Mouse (Mus musculus) c-Kit-positive CD71-negative TER-119-negative erythroid progenitor cells, embryonic 14.5 days (primary cell): Measurements from ENCODE around the gene Bcas3.

Experiments
- DNase-seq: peaks from one replicate; pipeline ENCODE4 v3.0.0-alpha.2; 2013; ENCODE audit warnings: low read depth

The Bcas3 gene

GRCm38 (mm10) chr11:85830901-85831341, 478.0 kb downstream of the Bcas3 start:
- no peak for DNase-seq

GRCm38 (mm10) chr11:85831656-85832230, 478.8 kb downstream of the Bcas3 start:
- DNase-seq, result no peak

DNA sequence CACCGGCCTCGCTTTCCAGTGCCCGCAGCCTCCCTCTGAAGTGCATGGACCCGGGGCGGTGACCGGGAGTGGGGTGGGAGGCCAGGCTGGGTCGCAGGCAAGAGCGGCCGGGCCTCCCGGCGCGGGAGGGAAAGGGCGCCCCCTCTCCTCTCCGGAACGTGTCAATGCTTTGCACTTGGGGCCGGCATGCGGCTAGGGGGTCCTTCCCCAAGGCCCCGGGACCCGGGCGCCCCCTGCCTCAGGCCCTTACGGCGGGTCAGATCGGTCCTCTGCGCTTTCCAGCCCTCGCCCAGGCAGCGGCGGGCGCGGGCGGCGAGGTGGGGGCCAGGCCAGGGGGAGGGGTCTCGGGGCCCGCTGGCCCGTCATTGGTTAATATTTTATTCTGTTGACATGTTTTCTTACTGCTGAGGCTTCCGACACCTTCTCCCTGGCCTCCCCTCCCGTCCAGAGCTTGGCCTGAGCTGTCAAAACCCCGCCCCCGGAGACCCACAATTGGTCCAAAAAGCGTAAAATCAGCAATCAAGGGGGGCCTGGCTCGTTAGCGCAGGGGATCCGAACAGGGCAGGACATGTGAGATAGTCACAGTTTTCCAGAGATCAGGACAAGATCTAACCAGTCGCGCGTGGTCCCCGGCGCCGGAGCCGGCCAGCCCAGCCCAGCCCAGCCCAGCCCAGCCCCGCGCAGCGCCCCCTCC, 479.4 kb downstream of the Bcas3 start, which contains the start of gene Tbx2:
Tbx2 (plus strand) TSS at position 321 of the 694 bp plus-strand sequence.
- DNase-seq, result no peak

GRCm38 (mm10) chr11:85833081-85833521, 480.1 kb downstream of the Bcas3 start:
- DNase-seq, result no peak

- DNase-seq, result no peak
Observed at GRCm38 (mm10) chr11:85833761-85834385, 480.9 kb downstream of the Bcas3 start.

DNA sequence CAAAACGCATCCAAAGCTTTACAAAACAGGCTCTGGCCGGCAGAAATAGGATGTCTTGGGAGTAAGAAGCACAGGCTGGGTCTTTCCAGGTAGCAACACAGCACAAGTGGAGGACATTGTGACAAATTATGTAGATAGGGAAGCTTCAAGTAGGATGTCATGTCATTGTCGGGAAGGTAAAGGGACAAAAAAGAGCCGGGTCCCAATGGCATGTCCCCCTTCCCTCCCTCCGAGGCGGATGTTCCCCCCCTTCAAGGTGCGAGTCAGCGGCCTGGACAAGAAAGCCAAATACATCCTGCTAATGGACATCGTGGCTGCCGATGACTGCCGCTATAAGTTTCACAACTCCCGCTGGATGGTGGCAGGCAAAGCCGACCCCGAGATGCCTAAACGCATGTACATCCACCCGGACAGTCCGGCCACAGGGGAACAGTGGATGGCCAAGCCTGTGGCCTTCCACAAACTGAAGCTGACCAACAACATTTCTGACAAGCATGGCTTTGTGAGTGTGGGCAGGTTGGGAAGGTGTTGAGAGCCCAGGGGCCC, 481.5 kb downstream of the Bcas3 start:
- DNase-seq, result no peak

- DNase-seq, result no peak
Observed at GRCm38 (mm10) chr11:85835001-85835752, 482.2 kb downstream of the Bcas3 start.

DNA sequence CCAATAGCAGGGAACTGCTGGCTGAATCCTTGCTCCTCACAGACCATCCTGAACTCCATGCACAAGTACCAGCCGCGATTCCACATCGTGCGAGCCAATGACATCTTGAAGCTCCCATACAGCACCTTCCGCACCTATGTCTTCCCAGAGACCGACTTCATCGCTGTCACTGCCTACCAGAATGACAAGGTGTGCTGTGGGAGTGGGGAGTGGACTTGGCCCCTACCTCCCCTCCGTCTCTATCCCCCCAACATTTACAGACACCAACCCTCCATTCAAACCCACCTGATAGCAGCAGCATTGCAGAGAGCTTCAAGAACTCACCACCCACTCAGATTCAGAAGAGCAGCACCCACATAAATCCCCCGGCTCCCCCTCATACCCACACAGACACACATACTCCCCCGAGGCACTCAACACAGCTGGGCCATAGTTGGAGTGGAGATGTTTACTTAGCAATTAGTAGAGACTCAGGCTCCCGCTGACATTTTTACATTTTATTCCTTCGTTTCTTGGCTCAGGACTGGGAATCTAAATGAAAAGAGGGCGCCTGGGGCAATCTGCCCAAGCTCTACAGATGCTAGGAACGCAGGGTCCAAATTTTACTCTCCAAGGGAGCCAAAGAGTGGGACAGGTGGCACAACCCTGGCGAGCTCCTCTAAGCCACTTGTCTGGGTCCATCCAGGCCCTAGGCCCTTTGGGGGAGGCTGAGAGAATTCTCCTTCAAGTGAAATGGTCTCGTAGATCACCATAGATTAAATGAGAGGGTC, 483.0 kb downstream of the Bcas3 start:
- no peak for DNase-seq

- no peak for DNase-seq
Observed at GRCm38 (mm10) chr11:85836523-85837290, 483.7 kb downstream of the Bcas3 start.

GRCm38 (mm10) chr11:85837291-85837647, 484.3 kb downstream of the Bcas3 start:
- DNase-seq, result no peak

DNA sequence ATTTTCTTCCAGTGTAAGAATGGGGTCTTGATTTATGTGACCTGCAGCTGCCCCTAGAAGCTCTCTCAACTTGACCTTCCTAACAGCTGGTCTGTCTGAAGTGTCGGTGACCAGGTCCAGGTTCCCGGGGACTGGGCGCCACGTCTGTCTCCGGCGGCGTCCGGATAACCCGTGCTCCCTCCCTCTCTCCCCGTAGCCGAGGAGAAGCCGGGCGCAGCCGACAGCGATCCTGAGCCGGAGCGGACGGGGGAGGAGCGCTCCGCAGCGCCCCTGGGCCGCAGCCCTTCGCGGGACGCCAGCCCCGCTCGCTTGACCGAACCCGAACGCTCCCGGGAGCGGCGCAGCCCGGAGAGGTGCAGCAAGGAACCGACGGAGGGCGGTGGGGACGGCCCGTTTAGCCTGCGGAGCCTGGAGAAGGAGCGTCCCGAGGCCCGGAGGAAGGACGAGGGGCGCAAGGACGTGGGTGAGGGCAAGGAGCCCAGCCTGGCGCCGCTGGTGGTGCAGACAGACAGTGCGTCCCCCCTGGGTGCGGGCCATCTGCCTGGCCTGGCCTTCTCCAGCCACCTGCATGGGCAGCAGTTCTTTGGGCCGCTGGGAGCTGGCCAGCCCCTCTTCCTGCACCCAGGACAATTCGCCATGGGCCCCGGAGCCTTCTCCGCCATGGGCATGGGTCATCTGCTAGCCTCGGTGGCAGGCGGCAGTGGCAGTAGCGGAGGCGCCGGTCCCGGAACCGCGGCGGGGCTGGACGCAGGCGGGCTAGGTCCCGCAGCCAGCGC, 484.9 kb downstream of the Bcas3 start:
- no peak for DNase-seq

DNA sequence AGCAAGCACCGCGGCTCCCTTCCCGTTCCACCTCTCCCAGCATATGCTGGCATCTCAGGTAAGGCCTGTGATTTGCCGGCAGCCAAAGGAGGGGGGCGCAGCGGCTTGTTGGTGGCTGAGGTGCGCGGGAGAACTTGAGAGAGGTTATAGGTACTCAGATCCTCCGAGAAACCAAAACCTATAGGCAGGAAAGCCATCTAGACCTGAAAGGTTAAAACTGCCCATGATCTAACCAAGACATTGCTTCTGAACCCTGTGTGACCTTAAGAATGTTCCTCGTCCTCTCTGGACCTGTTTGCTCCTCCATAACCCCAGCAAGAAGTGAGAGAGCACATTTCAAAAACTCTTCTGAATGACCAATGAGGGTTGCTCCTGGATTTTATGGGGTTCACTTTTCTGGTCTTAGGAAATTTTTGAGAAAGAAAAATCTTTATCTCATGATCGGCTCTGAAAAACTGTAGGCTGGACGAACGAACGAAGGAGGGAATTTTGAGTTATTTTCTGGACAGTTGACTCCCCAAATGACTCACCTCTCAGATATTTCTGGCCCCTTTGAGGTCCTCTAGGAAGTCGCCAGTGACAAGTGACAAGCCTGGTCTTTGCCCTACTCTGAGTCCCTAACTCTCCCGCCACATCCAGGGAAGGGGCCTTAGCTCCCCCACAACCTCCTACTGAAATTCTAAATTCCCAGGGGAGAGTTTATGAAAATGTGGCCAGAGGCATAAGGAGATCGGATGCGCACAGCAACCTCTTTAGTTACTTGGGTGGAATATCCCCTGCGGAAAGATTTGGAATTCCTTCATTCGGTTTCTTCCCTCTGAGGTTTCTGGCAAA, 485.7 kb downstream of the Bcas3 start:
- no peak for DNase-seq

GRCm38 (mm10) chr11:85839258-85840030, 486.5 kb downstream of the Bcas3 start:
- DNase-seq, result no peak

- no peak for DNase-seq
Observed at GRCm38 (mm10) chr11:85840031-85840802, 487.2 kb downstream of the Bcas3 start.

GRCm38 (mm10) chr11:85840803-85841145, 487.8 kb downstream of the Bcas3 start:
- DNase-seq, result no peak

DNA sequence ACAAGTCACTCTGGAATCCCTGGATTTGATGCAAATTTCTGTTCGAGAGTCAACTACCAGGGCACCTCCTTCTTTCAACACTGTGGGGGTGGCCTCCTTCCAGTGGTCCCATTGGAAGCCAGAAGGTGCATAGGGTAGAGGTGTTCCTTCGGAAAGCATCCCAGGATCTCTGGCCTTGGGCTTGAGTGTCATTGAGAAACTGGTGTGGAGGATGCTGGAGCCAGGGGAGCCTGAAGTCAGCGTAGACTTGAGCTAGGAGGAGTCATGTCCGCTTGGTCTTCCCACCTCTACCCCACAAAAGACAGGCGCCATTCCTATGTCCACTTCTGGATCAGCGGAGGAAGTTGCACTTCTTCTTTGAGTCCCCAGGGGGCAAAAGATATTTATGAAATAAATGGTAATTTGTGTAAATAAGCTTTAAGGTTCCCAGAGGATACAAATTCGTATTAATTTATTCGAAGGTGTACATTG, 488.3 kb downstream of the Bcas3 start:
- no peak for DNase-seq

GRCm38 (mm10) chr11:85841980-85842379, 489.0 kb downstream of the Bcas3 start:
- no peak for DNase-seq
